ENCODE assay signal across 23 mouse cellular contexts in genomic region chr10:43229236-43229635, GRCm38 (mm10). TPM values are rescaled to one million over a fixed set of nuclear protein-coding genes. Genes with fewer than 3 reads are reported as not detected.
A peak's percentile ranks its signal among the peaks of the same experiment; 100 is the strongest.
DNase-seq lines count a peak whose midpoint lies in the region; ATAC-seq and TF ChIP-seq lines count a peak whose summit lies in the region.
"Had no signal": no experiment of that assay in that cellular context is flagged by ENCODE, and none has a peak within 500 bp of the region (broad histone marks: within the 10 kb centered on the region; RNA-seq: fewer than 3 reads in every experiment).

No protein-coding gene starts in this region.

- DNase-seq in heart, adult 11 months, result peak; percentile 49
- DNase-seq in heart, postnatal 4 days, result no peak
- DNase-seq in fat pad, adult 2 months (ENCODE audit: extremely low read depth, low read depth, low spot score), result peak; percentile 84
- DNase-seq in gonadal fat pad, adult 2 months (ENCODE audit: low read depth), result peak; percentile 89
- no peak for DNase-seq in left cerebral cortex, adult 9 months (ENCODE audit: low spot score in 2 of 2)
- DNase-seq in midbrain, postnatal 0 days (ENCODE audit: low spot score), result no peak
- DNase-seq: adrenal gland, adult 2 months; adrenal gland, adult 8-10 months; adrenal gland, postnatal 10 days; adrenal gland, postnatal 14 days; adrenal gland, postnatal 25 days; adrenal gland, postnatal 36 days; B cell, adult 2 months; cerebellum, adult 11 months; cerebellum, adult 11-12 months; cerebellum, adult 18-20 months had no signal

- H3K36me3 ChIP-seq in midbrain, postnatal 0 days (ENCODE audit: insufficient read depth, low read length), result no peaks in the 10 kb centered on the region

- no peaks in the 10 kb centered on the region for H3K27me3 ChIP-seq in midbrain, postnatal 0 days (ENCODE audit: insufficient read depth, low read length)
- H3K27me3 ChIP-seq: CH12.LX, Patski had no signal

- no peak overlapping the region for H3K9ac ChIP-seq in midbrain, postnatal 0 days (replicated peaks; ENCODE audit: low read length, poor library complexity, severe bottlenecking)

- no peak overlapping the region for H3K4me2 ChIP-seq in midbrain, postnatal 0 days (ENCODE audit: low read depth, low read length, poor library complexity, severe bottlenecking)

- H3K9me3 ChIP-seq in midbrain, postnatal 0 days (ENCODE audit: low read length), result no peaks in the 10 kb centered on the region
- H3K9me3 ChIP-seq: G1E had no signal

- H3K4me3 ChIP-seq in midbrain, postnatal 0 days (ENCODE audit: low read depth, low read length), result no peak overlapping the region

- ATAC-seq in midbrain, postnatal 0 days (ENCODE audit: low FRiP score), result no peak
- ATAC-seq: activated CD4-positive, CD25-positive, alpha-beta regulatory T cell, adult 4 months; CD4-positive, CD25-positive, alpha-beta regulatory T cell, adult 4 months; Patski had no signal

- no peak for TF ChIP-seq CTCF in midbrain, postnatal 0 days (IDR thresholded peaks at IDR 0.05)

- WGBS in midbrain, postnatal 0 days, result 96% methylated on average over 2 of the region's 2 CpGs

- no peaks in the 10 kb centered on the region for H3K4me1 ChIP-seq in midbrain, postnatal 0 days (ENCODE audit: insufficient read depth, low read length)

- H3K27ac ChIP-seq in midbrain, postnatal 0 days (ENCODE audit: low read depth, low read length), result no peak overlapping the region

RNA-seq across cellular contexts. Expression of gene Pdss2, which starts 8.0 kb away (rescaled TPM):
- total RNA-seq in heart, postnatal 4 days (2021), result 10 to 100 TPM; 20.5 to 21.6 TPM
- polyA plus RNA-seq in gonadal fat pad, adult 2 months (2012; rRNA removed), result 7.2 and 7.6 TPM in 2 replicates
- 17.6 and 19.7 TPM in 2 replicates for total RNA-seq in midbrain, postnatal 0 days (2014; rRNA removed)
- polyA plus RNA-seq in midbrain, postnatal 0 days (2015; fragmentation: Nextera tagmentation; extraction: Ambion mirVana), result 16.6 and 17.6 TPM in 2 replicates

RNA-seq across cellular contexts. Expression of gene 9030612E09Rik, which starts 54.7 kb away (rescaled TPM):
- total RNA-seq in heart, postnatal 4 days (2021), result 1 to 10 TPM; 1.0 to 1.1 TPM
- polyA plus RNA-seq in gonadal fat pad, adult 2 months (2012; rRNA removed), result 0.26 and 0.32 TPM in 2 replicates
- total RNA-seq in midbrain, postnatal 0 days (2014; rRNA removed), result 0.93 and 2.5 TPM in 2 replicates
- polyA plus RNA-seq in midbrain, postnatal 0 days (2015; fragmentation: Nextera tagmentation; extraction: Ambion mirVana), result 1.5 and 1.6 TPM in 2 replicates
- total RNA-seq: adrenal gland, postnatal 14 days; ES-E14; G1E; MEL had no signal
- polyA plus RNA-seq: activated CD4-positive, CD25-positive, alpha-beta regulatory T cell, adult 4 months; CD4-positive, CD25-positive, alpha-beta regulatory T cell, adult 4 months; G1E had no signal

RNA-seq across cellular contexts. Expression of gene Sobp, which starts 54.9 kb away (rescaled TPM):
- total RNA-seq in heart, postnatal 4 days (2021), result 10 to 100 TPM; 12.2 to 13.0 TPM
- 0.35 and 0.67 TPM in 2 replicates for polyA plus RNA-seq in gonadal fat pad, adult 2 months (2012; rRNA removed)
- total RNA-seq in midbrain, postnatal 0 days (2014; rRNA removed), result 30.5 and 34.2 TPM in 2 replicates
- 14.0 and 17.0 TPM in 2 replicates for polyA plus RNA-seq in midbrain, postnatal 0 days (2015; fragmentation: Nextera tagmentation; extraction: Ambion mirVana)
- total RNA-seq: MEL had no signal
- polyA plus RNA-seq: activated CD4-positive, CD25-positive, alpha-beta regulatory T cell, adult 4 months; CD4-positive, CD25-positive, alpha-beta regulatory T cell, adult 4 months; G1E had no signal

Comparison
In these comparisons a context has a peak if more than half of its experiments do, and no peak if none do; other contexts are left out.
1. DNase-seq: peak in heart, adult 11 months (single experiment), fat pad, adult 2 months (single experiment) and gonadal fat pad, adult 2 months (single experiment); none in heart, postnatal 4 days (single experiment), left cerebral cortex, adult 9 months (0 of 2) and midbrain, postnatal 0 days (single experiment).